Mouse (Mus musculus) heart, postnatal 36 days (tissue): Measurements from ENCODE around the gene Hist3h2ba. TPM values are rescaled to one million over a fixed set of nuclear protein-coding genes. Genes with fewer than 3 reads are reported as not detected.
A peak's percentile ranks its signal among the peaks of the same experiment; 100 is the strongest.

Experiments
- DNase-seq, 2 experiments: peaks; one replicate each; pipeline ENCODE4 v3.0.0; 2021 to 2022
- intact Hi-C: fragments of 180-260 bp; cut with DNase I; formaldehyde crosslinking; loops from one replicate; pipeline ENCODE4 v1.15.1; 2025
- total RNA-seq, 2 experiments: library from RNA; stranded (reverse); gene quantifications; 2 replicates each; pipeline ENCODE4 v1.2.3; 2021

Hist3h2ba gene
- 1 to 10 TPM; 2.2 to 2.5 TPM for total RNA-seq

DNA sequence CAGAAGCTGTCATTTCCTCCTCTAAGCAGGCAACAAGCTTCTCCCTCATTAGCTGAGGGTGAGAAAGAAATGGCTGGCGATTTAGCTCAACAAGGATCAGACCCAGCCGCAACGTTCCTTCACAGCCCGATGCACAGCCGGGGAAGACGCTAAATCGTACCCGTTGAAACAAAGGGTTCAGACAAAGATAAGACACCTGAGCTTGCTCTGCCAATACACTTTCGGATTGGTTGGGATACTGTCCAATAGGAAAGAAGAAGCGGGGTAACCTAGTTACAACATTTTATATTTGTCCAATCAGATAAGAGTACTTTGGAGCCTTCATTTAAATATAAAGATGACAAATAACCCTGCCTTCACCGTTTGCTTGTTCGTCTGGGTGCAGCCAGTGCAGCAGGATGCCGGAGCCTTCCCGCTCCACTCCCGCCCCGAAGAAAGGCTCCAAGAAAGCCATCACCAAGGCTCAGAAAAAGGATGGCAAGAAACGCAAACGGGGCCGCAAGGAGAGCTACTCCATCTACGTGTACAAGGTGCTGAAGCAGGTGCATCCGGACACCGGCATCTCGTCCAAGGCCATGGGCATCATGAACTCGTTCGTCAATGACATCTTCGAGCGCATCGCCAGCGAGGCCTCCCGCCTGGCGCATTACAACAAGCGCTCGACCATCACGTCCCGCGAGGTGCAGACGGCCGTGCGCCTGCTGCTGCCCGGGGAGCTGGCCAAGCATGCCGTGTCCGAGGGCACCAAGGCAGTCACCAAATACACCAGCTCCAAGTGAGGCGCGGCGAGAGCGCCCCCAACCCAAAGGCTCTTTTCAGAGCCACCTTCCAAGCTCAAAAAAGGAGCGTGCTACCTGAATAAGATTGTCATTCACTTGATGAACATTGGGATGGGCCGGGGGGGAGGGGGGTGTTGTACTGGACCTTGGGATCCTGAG lies at the start of gene Hist3h2ba:
TSS of gene Hist3h2ba (plus strand) at position 379 of the 938 bp plus-strand sequence.
- DNase-seq, result peak; percentile 42 to 48

DNA sequence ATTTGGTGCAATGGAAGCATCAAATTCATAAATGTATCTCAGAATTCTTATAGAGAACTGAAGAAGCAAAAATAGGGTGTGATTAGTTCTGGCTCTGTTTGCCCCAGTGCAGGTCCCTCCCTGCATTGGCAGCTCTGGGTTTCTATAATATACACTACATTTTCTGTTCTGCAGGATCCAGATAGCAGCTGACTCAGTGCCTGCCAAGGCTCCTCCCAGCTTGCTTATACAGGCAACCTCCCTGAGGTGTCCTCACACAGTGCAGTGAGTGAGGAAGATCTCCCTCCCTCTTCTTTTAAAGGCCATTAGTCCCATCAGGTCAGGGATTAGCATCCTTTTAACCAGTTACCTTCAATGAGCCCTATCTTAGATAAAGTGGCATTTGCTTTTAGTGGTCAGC lies 47.6 kb upstream of the Hist3h2ba start:
- intact Hi-C loops, result no loop called here
- DNase-seq, result no peak

More for the DNA sequence above, at the start of gene Hist3h2ba:
- intact Hi-C loops, result no loop called here

GRCm38 (mm10) chr11:58903511-58904409 lies 45.0 kb upstream of the Hist3h2ba start, which contains the start of gene Zfp39:
TSS of gene Zfp39 (minus strand) at chr11:58904225.
- DNase-seq, result peak; percentile 98 to 99
- intact Hi-C loops, result no loop called here

DNA sequence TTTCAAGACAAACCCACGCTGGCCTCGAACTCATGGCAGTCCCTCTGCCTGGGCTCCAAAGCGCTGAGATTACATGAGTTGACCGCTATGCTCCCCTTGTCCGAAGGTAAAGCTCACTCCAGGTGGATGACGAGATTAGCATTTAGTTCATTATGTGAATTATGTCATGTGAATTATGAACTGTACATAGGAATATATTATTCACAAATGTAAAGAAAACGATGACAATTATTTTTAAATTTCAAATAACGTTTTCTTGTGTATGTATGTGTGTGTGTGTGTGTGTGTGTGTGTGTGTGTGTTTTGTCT lies 44.4 kb upstream of the Hist3h2ba start:
- intact Hi-C loops, result no loop called here
- DNase-seq, result no peak

DNA sequence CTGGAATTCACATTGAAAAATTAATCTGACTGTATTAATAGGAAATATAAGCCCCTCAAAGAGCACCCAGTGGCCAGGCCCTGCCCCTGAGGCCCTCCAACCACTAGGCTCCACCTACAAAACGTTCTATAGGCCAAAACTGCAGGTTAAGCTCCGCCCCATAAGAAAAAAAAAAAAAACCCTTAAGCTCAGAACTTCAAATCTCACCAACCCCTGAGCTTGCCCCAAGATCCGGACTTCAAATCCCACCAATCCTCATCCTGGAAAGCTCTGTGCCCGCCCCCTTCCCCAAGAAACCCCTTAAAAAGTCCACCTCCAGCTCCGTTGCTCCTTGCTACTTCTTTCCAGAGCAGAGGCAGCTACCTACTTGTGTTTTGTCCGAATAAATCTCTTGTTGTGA lies 43.9 kb upstream of the Hist3h2ba start:
- DNase-seq, result peak; percentile 14 to 15
- intact Hi-C loops, result no loop called here

DNA sequence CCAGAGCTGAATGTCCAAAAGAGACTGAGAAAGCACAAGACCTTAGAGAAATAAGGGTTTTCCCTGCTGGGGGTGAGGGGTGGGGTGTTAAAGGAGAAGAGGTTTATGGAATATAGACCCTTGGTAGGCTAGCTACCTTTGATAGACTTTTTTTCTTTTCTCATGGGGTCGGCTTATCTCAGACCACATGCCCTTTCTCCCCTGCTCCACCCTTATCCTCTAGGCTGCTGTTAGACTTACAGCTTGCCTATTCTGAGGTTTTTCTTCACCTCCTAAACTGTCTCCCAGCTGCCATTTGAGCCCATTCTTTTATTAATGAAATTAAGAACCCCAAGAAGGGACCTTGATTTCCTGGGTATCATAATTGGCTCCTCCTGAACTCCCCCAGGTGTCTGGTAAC lies 34.9 kb upstream of the Hist3h2ba start:
- intact Hi-C loops, result no loop called here
- no peak for DNase-seq

DNA sequence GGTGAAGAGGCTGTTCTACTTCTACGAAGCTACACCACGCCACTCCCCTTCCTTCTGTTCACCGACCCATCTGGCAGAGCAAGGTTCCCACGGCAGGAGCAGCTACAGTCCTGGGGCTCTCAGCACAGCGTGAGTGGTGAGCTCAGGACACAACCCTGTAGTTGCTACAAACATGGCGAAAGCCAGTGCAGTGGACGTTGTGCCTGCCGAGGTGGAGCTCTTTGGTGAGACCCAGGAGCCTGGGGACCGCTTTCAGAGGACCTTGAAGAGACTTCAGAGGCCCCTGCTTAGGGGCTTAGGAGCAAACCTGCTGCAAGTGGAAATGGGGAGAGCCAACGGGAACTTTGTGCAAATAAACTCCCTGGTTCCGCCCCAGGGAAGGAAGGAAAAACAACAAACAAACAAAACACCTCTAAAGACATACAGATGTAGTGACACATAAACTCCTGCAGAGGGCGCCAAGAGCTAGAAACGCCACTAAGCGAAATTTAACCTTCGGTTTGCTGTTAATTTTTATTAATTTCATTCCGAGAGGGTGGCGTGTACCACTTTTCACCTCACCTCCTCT lies 34.2 kb upstream of the Hist3h2ba start:
- peak; percentile 28 to 44 for DNase-seq
- intact Hi-C loops, result no loop called here

DNA sequence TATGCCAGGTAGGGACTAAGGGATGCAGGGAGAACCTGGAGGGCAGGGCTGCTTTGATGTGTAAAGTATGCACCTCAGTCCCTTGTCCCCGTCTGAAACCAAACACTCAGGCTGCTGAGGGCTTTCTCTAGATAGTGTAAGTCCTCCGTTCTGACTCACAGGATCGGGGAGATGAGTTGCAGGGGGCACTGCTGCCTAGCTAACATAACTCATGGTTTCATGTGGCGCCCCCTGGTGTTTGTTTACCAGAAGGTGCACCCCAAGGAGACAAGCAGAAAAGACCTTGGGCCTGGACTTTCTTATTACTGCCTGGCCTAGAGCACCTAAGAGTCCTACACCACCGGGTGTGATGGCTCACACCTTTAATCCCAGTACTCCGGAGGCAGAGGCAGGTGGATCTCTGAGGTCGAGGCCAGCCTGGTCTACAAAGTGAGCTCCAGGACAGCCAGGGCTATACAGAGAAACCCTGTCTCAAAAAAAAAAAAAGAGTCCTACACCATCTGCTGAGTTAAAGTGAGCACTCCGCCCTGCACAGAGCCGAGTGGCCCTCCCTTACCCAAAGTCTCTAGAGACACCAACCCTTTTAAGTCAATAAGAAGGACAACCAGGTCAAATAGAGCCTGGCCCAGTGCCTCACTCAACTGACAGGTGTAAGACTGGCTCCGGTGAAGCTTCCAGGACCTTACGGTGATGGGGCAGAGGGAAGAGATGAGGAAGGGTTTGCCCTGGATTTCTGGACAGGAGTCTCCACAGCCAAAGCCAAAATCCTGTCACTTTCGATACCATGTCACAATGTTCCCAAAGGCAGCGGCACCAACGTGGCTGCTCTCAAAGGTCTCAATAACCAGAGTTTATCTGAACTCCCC lies 31.6 kb upstream of the Hist3h2ba start:
- intact Hi-C loops, result no loop called here

DNA sequence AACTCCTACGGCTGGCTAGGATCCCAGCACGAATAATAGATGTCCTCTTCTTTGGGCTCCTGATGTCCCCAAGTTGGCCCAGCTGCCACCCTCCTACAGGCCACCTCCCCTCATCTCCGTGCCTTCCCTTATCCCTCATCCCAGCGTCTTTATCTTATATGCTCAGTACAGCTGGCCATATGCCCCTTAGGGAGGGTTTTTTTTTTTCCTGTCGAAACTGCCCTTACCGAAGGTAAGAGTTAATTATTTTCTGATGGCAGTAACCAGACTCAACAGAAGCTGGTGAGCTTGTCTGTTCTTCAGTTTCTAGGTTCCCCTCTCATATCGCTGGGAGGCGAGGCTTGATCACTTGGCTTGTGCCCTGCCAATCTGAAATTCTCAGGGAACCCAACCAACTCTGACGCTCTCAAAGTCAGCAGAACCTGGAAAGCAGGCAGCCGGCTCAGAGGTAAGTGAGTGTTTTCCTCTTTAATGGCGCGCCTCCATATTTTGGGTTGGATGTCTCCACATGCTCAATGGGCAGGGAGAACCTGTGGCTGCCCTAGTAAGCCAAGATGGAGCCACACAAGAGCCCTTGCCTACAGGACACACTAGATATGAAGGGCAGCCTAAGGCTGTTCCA lies 30.9 kb upstream of the Hist3h2ba start, which contains the start of gene Btnl10:
TSS of gene Btnl10 (plus strand) at position 164 of the 622 bp plus-strand sequence.
- intact Hi-C loops, result no loop called here
- DNase-seq, result no peak

More for the DNA sequence above, 31.6 kb upstream of the Hist3h2ba start:
- DNase-seq, result peak in 1 of 2 experiments; percentile 52

- no peak for DNase-seq
- intact Hi-C loops, result no loop called here
Observed at GRCm38 (mm10) chr11:58918759-58919158, 30.0 kb upstream of the Hist3h2ba start.

DNA sequence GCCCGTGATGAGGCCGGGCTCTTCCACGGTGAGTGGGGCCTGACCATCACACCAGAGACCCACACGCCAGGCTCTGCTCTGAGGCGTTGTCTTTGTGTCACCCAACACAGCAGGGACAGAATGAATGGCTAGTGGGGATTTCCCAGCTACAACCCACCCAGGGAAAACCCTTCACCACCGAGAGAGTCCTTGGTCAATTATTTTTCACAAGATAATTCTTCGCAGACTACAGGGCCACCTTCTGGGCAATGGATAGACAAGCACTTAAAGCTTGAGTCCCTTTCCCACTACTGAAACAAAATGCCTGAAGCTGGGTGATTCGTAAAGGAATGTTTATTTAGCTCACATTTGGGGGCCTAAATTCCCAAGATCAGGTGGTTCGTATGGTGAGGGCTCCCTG lies 26.3 kb upstream of the Hist3h2ba start:
- intact Hi-C loops, result no loop called here
- no peak for DNase-seq

- DNase-seq, result no peak
- intact Hi-C loops, result no loop called here
Observed at GRCm38 (mm10) chr11:58926651-58927050, 22.1 kb upstream of the Hist3h2ba start.

- intact Hi-C loops, result no loop called here
- no peak for DNase-seq
Observed at GRCm38 (mm10) chr11:58927053-58927452, 21.7 kb upstream of the Hist3h2ba start.

DNA sequence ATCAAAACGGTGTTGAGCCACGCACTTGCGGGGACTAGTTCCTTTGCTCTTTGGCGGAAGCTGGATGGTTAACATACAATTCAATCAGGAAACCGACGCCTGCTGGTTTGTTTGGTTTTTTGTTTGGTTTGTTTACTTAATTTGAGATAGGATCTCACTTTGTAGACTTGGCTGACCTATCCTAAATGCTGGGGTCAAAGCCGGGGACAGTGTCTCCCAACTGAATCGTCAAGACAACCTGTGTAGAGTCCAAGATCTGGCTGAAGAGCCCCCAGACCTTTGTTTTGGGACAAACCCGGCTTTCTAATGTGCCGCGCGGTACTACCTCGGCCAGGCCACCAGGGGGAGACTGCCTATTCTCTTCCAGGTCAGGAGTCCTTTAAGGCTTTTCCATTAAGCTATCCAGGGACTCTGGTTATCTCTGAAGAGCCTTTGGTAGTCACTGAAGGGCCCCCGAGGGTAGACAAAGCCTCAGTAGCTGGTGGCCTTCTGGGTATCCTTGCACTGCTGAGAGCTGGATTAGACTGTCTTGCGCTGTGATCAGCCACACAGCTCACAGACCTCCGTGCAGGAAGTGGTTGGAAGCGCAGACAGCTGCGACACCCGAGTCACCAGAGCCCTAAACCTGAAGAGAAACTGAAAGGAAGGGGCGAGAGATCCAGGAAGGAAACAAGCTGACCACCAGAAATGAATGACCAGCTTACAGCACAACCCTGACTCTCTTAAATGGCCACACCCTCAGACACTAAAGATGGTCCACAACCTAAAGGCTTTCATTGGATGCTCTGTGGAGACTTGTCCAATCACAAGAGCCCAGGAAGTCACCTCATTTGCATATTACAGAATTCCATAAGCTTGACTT lies 20.7 kb upstream of the Hist3h2ba start:
- intact Hi-C loops, result loop anchor here (1.0 kb wide), 1 partner anchor 10 kb away; the partner anchor contains the start of gene Rnf187
- peak; percentile 63 to 64 for DNase-seq

- intact Hi-C loops, result no loop called here
- no peak for DNase-seq
Observed at GRCm38 (mm10) chr11:58929055-58929454, 19.7 kb upstream of the Hist3h2ba start.

DNA sequence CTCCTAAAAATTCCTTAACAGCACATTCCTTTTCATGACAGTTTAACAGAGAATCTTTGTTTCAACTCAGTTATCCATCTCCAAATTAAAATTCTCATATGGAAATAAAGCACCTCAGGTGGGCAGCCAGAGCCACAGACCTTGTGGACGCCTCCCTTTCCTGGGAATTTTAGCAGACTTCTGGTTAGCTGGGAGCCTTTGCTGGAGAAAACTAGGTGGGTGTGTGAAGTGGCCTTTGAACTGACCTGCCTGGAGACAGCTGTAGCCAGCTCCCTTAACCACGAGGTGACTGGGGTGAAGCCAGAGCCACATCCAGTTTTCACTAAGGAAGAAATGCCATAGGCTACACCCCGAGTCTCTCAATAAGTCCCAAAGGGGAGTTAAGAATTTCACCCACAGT lies 19.1 kb upstream of the Hist3h2ba start:
- DNase-seq, result no peak
- intact Hi-C loops, result loop anchor here (10.0 kb wide), 1 partner anchor 365 kb away; the partner anchor contains the start of gene Wnt3a

DNA sequence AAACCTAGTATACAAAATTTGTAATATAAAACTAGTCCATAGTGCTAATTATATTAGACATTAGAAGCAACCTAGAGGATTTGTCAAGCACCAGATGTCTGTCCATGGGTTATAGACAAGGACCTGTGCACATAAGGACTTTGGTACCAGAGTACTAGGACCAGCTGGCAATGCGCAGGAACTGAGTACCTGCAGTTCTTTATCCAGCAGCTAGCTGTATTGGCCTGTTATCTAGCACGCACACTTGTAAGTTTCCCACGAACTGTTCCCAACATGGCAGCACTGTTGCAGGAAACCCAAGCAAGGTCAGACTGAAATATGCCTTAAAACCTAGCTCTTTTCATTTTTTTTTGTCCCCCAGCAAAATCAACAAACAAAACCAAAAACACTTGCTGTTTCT lies 18.5 kb upstream of the Hist3h2ba start:
- DNase-seq, result no peak
- intact Hi-C loops, result loop anchor here (10.0 kb wide), 1 partner anchor 365 kb away; the partner anchor contains the start of gene Wnt3a

- no peak for DNase-seq
- intact Hi-C loops, result loop anchor here (10.0 kb wide), 1 partner anchor 363 kb away; the partner anchor contains the start of gene Wnt3a
Observed at GRCm38 (mm10) chr11:58931576-58931975, 17.1 kb upstream of the Hist3h2ba start.
